Mouse (Mus musculus) liver, postnatal 0 days (tissue): ENCODE measurements around the gene Slc27a2.

Experiments
- CTCF ChIP-seq: sonication (generic); IDR thresholded peaks from 2 replicates; pipeline ENCODE4 v1.5.1; 2016; ENCODE audit warnings: antibody characterized with exemption, low read depth
- EP300 ChIP-seq: IDR thresholded peaks from 2 replicates; pipeline ENCODE4 v1.6.1; 2016; ENCODE audit warnings: antibody characterized with exemption, low read depth, mild to moderate bottlenecking

- TF ChIP-seq CTCF (no peak), EP300 (no peak)
Observed at GRCm38 (mm10) chr2:126560094-126560493, 7.9 kb downstream of the Slc27a2 start.
